Mouse (Mus musculus) forebrain, embryonic 13.5 days (tissue): ENCODE data around the gene 4930522H14Rik. TPM values are rescaled to one million over a fixed set of nuclear protein-coding genes. Genes with fewer than 3 reads are reported as not detected.

Source experiments
- ATAC-seq: fragments of 200-750 bp; cut with Nextera tagmentation; 2 replicates; pipeline ENCODE4 v1.8.0; 2017
- H3K27ac ChIP-seq: fragments of 300-500 bp; sonication (generic); 2 replicates; pipeline ENCODE4 v1.5.1; 2015; ENCODE audit warnings: inconsistent platforms, mild to moderate bottlenecking, moderate library complexity
- H3K27me3 ChIP-seq: fragments of 300-500 bp; sonication (generic); 2 replicates; pipeline ENCODE4 v1.6.1; 2015; ENCODE audit warnings: mild to moderate bottlenecking, inconsistent platforms
- H3K36me3 ChIP-seq: fragments of 300-500 bp; sonication (generic); 2 replicates; pipeline ENCODE4 v1.6.1; 2015; ENCODE audit warnings: mild to moderate bottlenecking, inconsistent platforms; ENCODE audit not compliant: poor library complexity, severe bottlenecking
- H3K4me1 ChIP-seq: fragments of 300-500 bp; sonication (generic); 2 replicates; pipeline ENCODE4 v1.6.1; 2015; ENCODE audit warnings: inconsistent platforms
- H3K4me2 ChIP-seq: fragments of 300-500 bp; sonication (generic); 2 replicates; pipeline ENCODE4 v1.6.1; 2015; ENCODE audit warnings: inconsistent platforms, mild to moderate bottlenecking, moderate library complexity
- H3K4me3 ChIP-seq: fragments of 300-500 bp; sonication (generic); 2 replicates; pipeline ENCODE4 v1.5.1; 2015; ENCODE audit warnings: mild to moderate bottlenecking, inconsistent platforms
- H3K9ac ChIP-seq: fragments of 300-500 bp; sonication (generic); 2 replicates; pipeline ENCODE4 v1.6.1; 2015; ENCODE audit warnings: mild to moderate bottlenecking, inconsistent platforms
- H3K9me3 ChIP-seq: fragments of 300-500 bp; sonication (generic); replicated peaks from 2 replicates; pipeline ENCODE4 v1.6.1; 2016; ENCODE audit warnings: inconsistent platforms
- WGBS: fragments of 180-500 bp; shearing (Covaris S2); methylation state at CpG from one replicate; pipeline ENCODE4 v1.1.7; 2015; 5-methylcytosine and 5-hydroxymethylcytosine counted together
- polyA plus RNA-seq: library from polyadenylated mRNA; unstranded; fragments of >200 nt; fragmentation: Nextera tagmentation; extraction: Ambion mirVana; gene quantifications from 2 replicates; pipeline ENCODE4 v1.2.1, GENCODE M21; 2015

The 4930522H14Rik gene
- polyA plus RNA-seq, 1 experiment from 2014 or later = not detected

DNA sequence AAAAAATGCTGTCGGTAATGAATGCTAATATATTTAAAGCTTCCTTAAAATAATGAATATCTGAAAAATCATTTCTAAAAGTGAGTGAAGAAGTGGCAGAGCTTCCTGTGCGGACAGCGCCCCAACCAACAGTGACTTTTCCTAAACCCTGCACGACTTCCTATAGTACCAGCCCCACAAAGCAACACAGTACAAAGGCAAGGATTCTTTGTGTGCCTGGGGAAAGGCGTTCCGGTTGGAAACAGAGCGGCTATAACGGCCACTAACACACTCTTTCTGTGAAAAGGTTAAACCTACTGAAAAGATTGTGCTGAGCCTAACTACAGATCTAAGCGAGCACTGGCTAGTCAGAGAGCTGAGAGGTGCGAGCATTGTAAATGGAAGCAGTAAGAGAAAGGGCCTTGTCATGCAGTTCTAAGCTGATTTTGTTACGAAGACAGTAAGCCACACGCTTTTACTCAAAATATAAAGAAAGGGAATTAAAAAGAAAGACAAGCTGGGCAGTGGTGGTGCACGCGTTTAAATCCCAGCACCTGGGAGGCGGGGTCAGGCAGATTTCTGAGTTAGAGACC is 766 bp downstream of the 4930522H14Rik start:
- Histone ChIP-seq H3K36me3 (no peaks in the 10 kb centered on the region), H3K4me2 (peak overlapping the region; percentile 16; the same call in 1 of the 2 replicates), H3K4me3 (no peak overlapping the region), H3K27me3 (no peaks in the 10 kb centered on the region), H3K4me1 (no peaks in the 10 kb centered on the region), H3K9me3 (no peaks in the 10 kb centered on the region), H3K9ac (no peak overlapping the region), H3K27ac (no peak overlapping the region)
- no peak for ATAC-seq
- whole genome bisulfite sequencing = 13% methylated on average over 15 of the region's 15 CpGs

- WGBS = 7% methylated on average over 5 of the region's 5 CpGs
- Histone ChIP-seq H3K4me1 (no peaks in the 10 kb centered on the region), H3K9me3 (no peaks in the 10 kb centered on the region), H3K4me2 (no peak overlapping the region), H3K27me3 (no peaks in the 10 kb centered on the region), H3K9ac (no peak overlapping the region), H3K36me3 (no peaks in the 10 kb centered on the region), H3K27ac (no peak overlapping the region), H3K4me3 (no peak overlapping the region)
- ATAC-seq = no peak
Observed at GRCm38 (mm10) chr4:109504885-109505284, 26.2 kb downstream of the 4930522H14Rik start.

DNA sequence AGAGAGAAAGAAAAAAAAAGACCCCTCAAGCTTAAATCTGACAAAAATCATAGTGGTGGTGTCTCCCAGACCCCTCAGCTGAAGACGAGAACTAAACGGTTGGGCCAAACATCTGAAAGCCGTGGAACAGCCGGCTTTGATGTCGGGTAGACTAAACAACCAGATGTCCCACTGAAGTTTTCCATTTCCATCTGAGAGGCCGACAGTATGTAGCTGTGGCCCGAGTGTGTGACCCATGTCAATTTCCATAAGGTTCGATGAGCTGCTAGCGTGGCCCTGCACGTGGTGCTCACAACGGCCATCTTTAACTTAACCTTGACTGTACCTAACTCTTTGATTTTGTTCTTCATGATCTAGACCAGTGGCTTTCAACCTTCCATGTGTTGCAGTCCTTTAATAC is 32.6 kb downstream of the 4930522H14Rik start:
- no peak overlapping the region for H3K9ac ChIP-seq

GRCm38 (mm10) chr4:109493581-109493980 is 37.5 kb downstream of the 4930522H14Rik start:
- no peaks in the 10 kb centered on the region for H3K27me3 ChIP-seq
- H3K4me3 ChIP-seq = no peak overlapping the region
- no peak overlapping the region for H3K9ac ChIP-seq
- no peak overlapping the region for H3K27ac ChIP-seq
- no peaks in the 10 kb centered on the region for H3K36me3 ChIP-seq
- ATAC-seq = no peak
- no peak overlapping the region for H3K4me2 ChIP-seq
- H3K9me3 ChIP-seq = no peaks in the 10 kb centered on the region
- no peaks in the 10 kb centered on the region for H3K4me1 ChIP-seq

More for the DNA sequence above, 32.6 kb downstream of the 4930522H14Rik start:
- H3K4me1 ChIP-seq = no peaks in the 10 kb centered on the region
- H3K4me2 ChIP-seq = no peak overlapping the region
- no peak overlapping the region for H3K4me3 ChIP-seq
- no peaks in the 10 kb centered on the region for H3K27me3 ChIP-seq
- no peak for ATAC-seq
- no peaks in the 10 kb centered on the region for H3K36me3 ChIP-seq
- no peak overlapping the region for H3K27ac ChIP-seq
- no peaks in the 10 kb centered on the region for H3K9me3 ChIP-seq
- WGBS = 92% methylated on average over 11 of the region's 11 CpGs

DNA sequence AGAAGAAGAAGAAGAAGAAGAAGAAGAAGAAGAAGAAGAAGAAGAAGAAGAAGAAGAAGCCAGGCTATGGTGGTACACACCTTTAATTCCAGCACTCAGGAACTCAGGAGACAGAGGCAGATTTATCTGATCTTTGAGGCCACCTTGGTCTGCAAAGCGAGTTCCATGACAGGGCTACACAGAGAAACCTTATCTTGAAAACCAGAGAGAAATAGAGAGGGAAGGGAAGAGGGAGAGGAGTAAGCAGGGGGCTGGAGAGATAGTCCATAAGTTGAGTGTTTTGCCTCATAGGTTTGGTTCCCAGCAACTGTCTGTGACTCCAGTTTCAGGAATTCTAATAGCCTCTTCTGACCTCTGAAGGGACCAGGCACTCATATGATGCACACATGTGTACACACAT is 42.3 kb downstream of the 4930522H14Rik start:
- Histone ChIP-seq H3K9me3 (no peaks in the 10 kb centered on the region), H3K27ac (no peak overlapping the region), H3K27me3 (no peaks in the 10 kb centered on the region), H3K4me1 (no peaks in the 10 kb centered on the region), H3K4me2 (no peak overlapping the region), H3K9ac (no peak overlapping the region), H3K36me3 (no peaks in the 10 kb centered on the region), H3K4me3 (no peak overlapping the region)
- no peak for ATAC-seq
- 67% methylated on average over 1 of the region's 1 CpGs for WGBS

- no peaks in the 10 kb centered on the region for H3K36me3 ChIP-seq
- no peak within 1 kb of the TSS for H3K9ac ChIP-seq
- H3K4me1 ChIP-seq = no peaks in the 10 kb centered on the region
- H3K27me3 ChIP-seq = no peaks in the 10 kb centered on the region
- H3K4me3 ChIP-seq = no peak within 1 kb of the TSS
- no peak within 1 kb of the TSS for H3K4me2 ChIP-seq
- no peak within 1 kb of the TSS for H3K27ac ChIP-seq
- H3K9me3 ChIP-seq = no peaks in the 10 kb centered on the region
- no peak for ATAC-seq
- WGBS = 88% methylated on average over 3 of the region's 3 CpGs
Observed at GRCm38 (mm10) chr4:109484621-109485020, 46.5 kb downstream of the 4930522H14Rik start, which contains the start of gene Rnf11. Rnf11 (minus strand) TSS chr4:109484728.

DNA sequence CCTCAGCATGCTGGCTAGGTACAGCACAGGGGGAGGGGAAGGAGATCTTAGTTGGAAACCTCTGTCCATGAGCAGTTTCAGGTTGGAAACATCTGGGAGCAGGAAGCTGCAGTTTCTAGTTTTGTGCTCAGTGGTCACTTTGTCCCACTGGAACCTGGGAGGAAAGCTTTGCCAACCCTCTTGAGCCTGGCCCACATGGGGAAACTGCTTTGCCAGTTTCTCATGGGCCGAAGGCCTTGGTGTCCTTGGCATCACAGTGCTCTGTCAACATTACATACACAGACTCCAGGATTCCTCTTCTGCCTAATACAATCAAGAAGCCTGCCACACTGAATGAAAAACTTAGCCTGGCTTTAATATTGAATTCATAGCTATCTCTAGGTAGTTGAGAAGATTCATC is 48.4 kb downstream of the 4930522H14Rik start:
- no peak for ATAC-seq
- no peak overlapping the region for H3K27ac ChIP-seq
- no peaks in the 10 kb centered on the region for H3K4me1 ChIP-seq
- WGBS = 100% methylated on average over 1 of the region's 1 CpGs
- H3K36me3 ChIP-seq = no peaks in the 10 kb centered on the region
- H3K4me2 ChIP-seq = no peak overlapping the region
- no peaks in the 10 kb centered on the region for H3K27me3 ChIP-seq
- no peak overlapping the region for H3K9ac ChIP-seq
- no peaks in the 10 kb centered on the region for H3K9me3 ChIP-seq
- H3K4me3 ChIP-seq = no peak overlapping the region

- no peak for ATAC-seq
- no peaks in the 10 kb centered on the region for H3K4me1 ChIP-seq
- no peak overlapping the region for H3K9ac ChIP-seq
- no peak overlapping the region for H3K4me3 ChIP-seq
- no peaks in the 10 kb centered on the region for H3K36me3 ChIP-seq
- H3K4me2 ChIP-seq = no peak overlapping the region
- H3K27ac ChIP-seq = no peak overlapping the region
- no peaks in the 10 kb centered on the region for H3K9me3 ChIP-seq
- H3K27me3 ChIP-seq = no peaks in the 10 kb centered on the region
- 82% methylated on average over 2 of the region's 2 CpGs for WGBS
Observed at GRCm38 (mm10) chr4:109481424-109481823, 49.7 kb downstream of the 4930522H14Rik start.

DNA sequence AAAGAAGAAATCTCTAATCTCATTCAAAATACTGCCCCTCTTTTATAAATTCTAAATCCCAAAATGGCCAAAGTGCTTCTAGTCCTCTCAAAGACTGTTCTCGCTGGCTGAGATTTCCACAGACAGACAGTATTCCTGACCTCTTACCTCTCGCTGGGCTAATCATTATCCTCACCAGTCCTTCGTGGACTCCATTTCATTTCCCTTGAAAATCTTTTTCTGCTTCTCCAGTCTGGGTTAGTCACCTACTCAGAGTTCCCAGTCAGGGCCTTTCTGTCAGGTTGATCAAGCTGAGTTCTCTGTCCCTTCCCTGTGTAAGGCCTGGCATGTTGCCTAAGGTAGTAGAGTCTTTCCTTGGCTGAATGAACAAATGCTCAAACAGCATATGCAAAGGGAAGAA is 53.6 kb downstream of the 4930522H14Rik start:
- 91% methylated on average over 3 of the region's 3 CpGs for WGBS
- Histone ChIP-seq H3K27me3 (no peaks in the 10 kb centered on the region), H3K4me2 (no peak overlapping the region), H3K9me3 (no peaks in the 10 kb centered on the region), H3K36me3 (peaks cover 3% of the 10 kb centered on the region; the same call in 1 of the 2 replicates), H3K4me3 (no peak overlapping the region), H3K4me1 (peaks cover 13% of the 10 kb centered on the region), H3K27ac (no peak overlapping the region), H3K9ac (no peak overlapping the region)
- no peak for ATAC-seq

- Histone ChIP-seq H3K36me3 (peaks cover 6% of the 10 kb centered on the region; the same call in 1 of the 2 replicates), H3K4me3 (peak overlapping the region; percentile 92), H3K9me3 (no peaks in the 10 kb centered on the region), H3K4me1 (peaks cover 13% of the 10 kb centered on the region), H3K4me2 (peak overlapping the region; percentile 69), H3K27me3 (no peaks in the 10 kb centered on the region), H3K27ac (peak overlapping the region; percentile 93), H3K9ac (peak overlapping the region; percentile 94)
- WGBS = 1% methylated on average over 38 of the region's 39 CpGs
- peak; percentile 99 for ATAC-seq
Observed at GRCm38 (mm10) chr4:109476554-109477014, 54.5 kb downstream of the 4930522H14Rik start.

DNA sequence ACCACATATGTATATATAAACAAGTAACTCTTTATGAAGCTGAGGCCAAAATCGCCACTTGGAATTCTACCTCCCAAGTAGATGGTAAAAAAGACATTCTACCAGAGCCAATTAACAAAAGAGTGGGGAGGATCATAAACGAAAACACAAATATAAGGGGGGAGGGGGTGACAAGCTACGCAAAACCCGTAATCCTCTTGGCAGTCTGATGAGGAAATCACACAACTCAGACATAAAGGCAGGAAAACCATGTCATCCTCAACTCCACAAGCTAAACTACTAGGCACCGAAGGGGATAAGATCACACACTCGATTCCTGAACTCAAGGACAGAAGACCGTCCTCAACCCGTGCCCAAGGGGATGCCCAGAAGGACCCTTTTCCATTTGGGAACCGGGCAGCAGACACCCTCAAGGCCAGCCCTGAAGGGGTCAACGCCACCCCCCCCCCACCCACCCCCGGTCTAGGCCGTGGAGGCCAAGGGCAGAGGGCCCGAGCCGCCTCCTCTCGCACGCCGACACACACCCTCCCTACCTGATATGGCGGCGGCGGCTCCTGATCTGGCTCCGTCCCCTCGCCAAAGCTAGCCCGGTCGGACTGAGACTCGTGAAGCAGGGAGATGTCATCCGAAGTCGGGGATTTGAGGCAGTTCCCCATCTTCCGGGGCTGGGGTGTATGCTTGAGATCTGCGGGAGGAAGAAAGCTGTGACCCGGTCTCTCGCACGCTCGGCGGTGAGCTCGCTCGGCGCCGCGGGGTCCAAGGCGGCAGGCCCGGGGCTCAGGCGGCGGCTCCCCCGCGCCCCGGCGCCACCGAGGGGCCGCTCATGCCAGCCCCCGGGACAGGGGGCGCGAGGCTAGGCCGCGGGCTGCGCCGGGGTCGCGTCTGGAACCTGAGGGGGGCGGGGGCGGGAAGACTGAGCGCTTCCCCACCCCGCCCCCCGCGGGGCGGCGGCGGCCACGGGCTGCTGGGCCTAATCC is 55.2 kb downstream of the 4930522H14Rik start:
- H3K36me3 ChIP-seq = peaks cover 6% of the 10 kb centered on the region; the same call in 1 of the 2 replicates
- ATAC-seq = peak; percentile 79
- peak overlapping the region; percentile 92 for H3K4me3 ChIP-seq
- H3K4me1 ChIP-seq = peaks cover 13% of the 10 kb centered on the region
- H3K27me3 ChIP-seq = no peaks in the 10 kb centered on the region
- H3K9me3 ChIP-seq = no peaks in the 10 kb centered on the region
- H3K27ac ChIP-seq = peak overlapping the region; percentile 93
- H3K4me2 ChIP-seq = peak overlapping the region; percentile 69
- peak overlapping the region; percentile 94 for H3K9ac ChIP-seq
- under 1% methylated on average over 60 of the region's 68 CpGs for WGBS

GRCm38 (mm10) chr4:109475078-109475477 is 56.0 kb downstream of the 4930522H14Rik start:
- Histone ChIP-seq H3K36me3 (peaks cover 6% of the 10 kb centered on the region; the same call in 1 of the 2 replicates), H3K27me3 (no peaks in the 10 kb centered on the region), H3K9me3 (no peaks in the 10 kb centered on the region), H3K9ac (peak overlapping the region; percentile 94; the same call in 1 of the 2 replicates), H3K27ac (no peak overlapping the region), H3K4me2 (peak overlapping the region; percentile 69), H3K4me3 (peak overlapping the region; percentile 92), H3K4me1 (peaks cover 16% of the 10 kb centered on the region)
- 52% methylated on average over 2 of the region's 2 CpGs for WGBS
- no peak for ATAC-seq
